Mouse (Mus musculus) heart, postnatal 0 days (tissue): ENCODE measurements around the gene Ampd2.

Source experiments
- CTCF ChIP-seq: IDR thresholded peaks from 2 replicates; pipeline ENCODE4 v1.5.1; 2016; ENCODE audit warnings: antibody characterized with exemption, control low read depth, low read depth
- EP300 ChIP-seq: IDR thresholded peaks from 2 replicates; pipeline ENCODE4 v1.6.1; 2016; ENCODE audit warnings: antibody characterized with exemption, low read depth

DNA sequence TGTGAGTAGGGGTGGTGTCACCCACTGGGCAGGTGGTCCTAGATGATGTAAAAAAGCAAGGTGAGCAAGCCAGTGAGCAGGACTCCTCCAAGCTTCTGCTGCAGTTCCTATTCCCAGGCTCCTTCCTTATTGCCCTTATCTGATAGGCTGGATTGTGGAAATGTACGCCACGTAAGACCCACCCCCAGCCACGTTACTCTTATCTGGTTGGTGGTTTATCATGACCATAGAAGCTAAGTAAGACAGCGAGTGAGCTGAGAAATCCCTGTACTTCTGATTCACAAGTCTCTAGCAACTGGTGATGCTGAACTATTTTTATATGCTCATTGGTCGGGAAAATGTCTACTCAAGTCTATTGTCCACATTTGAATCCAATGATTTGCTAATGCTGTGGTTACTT is 60.4 kb downstream of the Ampd2 start:
- no peak for TF ChIP-seq CTCF
- TF ChIP-seq EP300 = no peak
